Mouse (Mus musculus): ENCODE results near the gene Hps5. TPM values are rescaled to one million over a fixed set of nuclear protein-coding genes. Genes with fewer than 3 reads are reported as not detected.
A peak's percentile ranks its signal among the peaks of the same experiment; 100 is the strongest.

Gene Hps5
- polyA plus RNA-seq (2015; fragmentation: Nextera tagmentation; extraction: Ambion mirVana), result 6.4 and 7.0 TPM in 2 replicates

GRCm38 (mm10) chr7:46795287-46796205, at the start of gene Hps5, which contains the start of gene Gtf2h1:
Gene Hps5, minus strand, starts transcription at chr7:46796064.
Gene Gtf2h1, plus strand, starts transcription at chr7:46796103.
- Histone ChIP-seq H3K36me3 (ENCODE audit: control insufficient read depth, insufficient read depth, low read length) (no peaks in the 10 kb centered on the region), H3K4me2 (replicated peaks; ENCODE audit: low read depth) (peak within 1 kb of the TSS; percentile 69), H3K27ac (replicated peaks) (peak within 1 kb of the TSS; percentile 88), H3K4me3 (ENCODE audit: low read depth, low read length) (peak within 1 kb of the TSS; percentile 90), H3K27me3 (ENCODE audit: control insufficient read depth, insufficient read depth, low read length) (no peaks in the 10 kb centered on the region), H3K9ac (ENCODE audit: low read length) (peak within 1 kb of the TSS; percentile 94), H3K9me3 (ENCODE audit: control insufficient read depth, low read length) (no peaks in the 10 kb centered on the region), H3K4me1 (replicated peaks; ENCODE audit: control insufficient read depth, insufficient read depth) (no peaks in the 10 kb centered on the region)
- DNase-seq (ENCODE audit: low spot score) (peak; percentile 99), ATAC-seq (ENCODE audit: low FRiP score, low TSS enrichment) (peak; percentile 96)
- TF ChIP-seq EP300 (optimal IDR thresholded peaks at IDR 0.05) (no peak), CTCF (IDR thresholded peaks at IDR 0.05; ENCODE audit: low read depth) (no peak)
- WGBS, result under 1% methylated on average over 66 of the region's 75 CpGs

- ATAC-seq (ENCODE audit: low FRiP score, low TSS enrichment), result peak; percentile 92
- Histone ChIP-seq H3K27ac (replicated peaks) (peak overlapping the region; percentile 94), H3K4me1 (replicated peaks; ENCODE audit: control insufficient read depth, insufficient read depth) (peaks cover 5% of the 10 kb centered on the region; the same call in 1 of the 2 replicates), H3K4me2 (replicated peaks; ENCODE audit: low read depth) (peak overlapping the region; percentile 84), H3K4me3 (ENCODE audit: low read depth, low read length) (peak overlapping the region; percentile 78), H3K9me3 (ENCODE audit: control insufficient read depth, low read length) (no peaks in the 10 kb centered on the region), H3K9ac (ENCODE audit: low read length) (peak overlapping the region; percentile 84), H3K27me3 (ENCODE audit: control insufficient read depth, insufficient read depth, low read length) (no peaks in the 10 kb centered on the region), H3K36me3 (ENCODE audit: control insufficient read depth, insufficient read depth, low read length) (peaks cover 12% of the 10 kb centered on the region)
- peak; percentile 94 for DNase-seq (ENCODE audit: low spot score)
- under 1% methylated on average over 51 of the region's 51 CpGs for WGBS
- TF ChIP-seq CTCF (IDR thresholded peaks at IDR 0.05; ENCODE audit: low read depth) (no peak), EP300 (optimal IDR thresholded peaks at IDR 0.05) (no peak)
Observed at GRCm38 (mm10) chr7:46845211-46845977, 49.5 kb upstream of the Hps5 start.

GRCm38 (mm10) chr7:46843576-46843975, 47.7 kb upstream of the Hps5 start:
- Histone ChIP-seq H3K9me3 (ENCODE audit: control insufficient read depth, low read length) (no peaks in the 10 kb centered on the region), H3K27ac (replicated peaks) (no peak overlapping the region), H3K4me2 (replicated peaks; ENCODE audit: low read depth) (no peak overlapping the region), H3K4me3 (ENCODE audit: low read depth, low read length) (no peak overlapping the region), H3K4me1 (replicated peaks; ENCODE audit: control insufficient read depth, insufficient read depth) (peaks cover 5% of the 10 kb centered on the region; the same call in 1 of the 2 replicates), H3K27me3 (ENCODE audit: control insufficient read depth, insufficient read depth, low read length) (no peaks in the 10 kb centered on the region), H3K36me3 (ENCODE audit: control insufficient read depth, insufficient read depth, low read length) (0 out of 2 replicates have a peak, but pooled peaks cover 2% of the 10 kb centered on the region), H3K9ac (ENCODE audit: low read length) (no peak overlapping the region)
- ATAC-seq (ENCODE audit: low FRiP score, low TSS enrichment), result no peak
- no peak for DNase-seq (ENCODE audit: low spot score)
- TF ChIP-seq EP300 (optimal IDR thresholded peaks at IDR 0.05), result no peak
- no peak for TF ChIP-seq CTCF (IDR thresholded peaks at IDR 0.05; ENCODE audit: low read depth)
- 82% methylated on average over 4 of the region's 4 CpGs for WGBS

GRCm38 (mm10) chr7:46842278-46842677, 46.4 kb upstream of the Hps5 start:
- no peaks in the 10 kb centered on the region for H3K9me3 ChIP-seq (ENCODE audit: control insufficient read depth, low read length)
- no peak for TF ChIP-seq CTCF (IDR thresholded peaks at IDR 0.05; ENCODE audit: low read depth)
- no peak for TF ChIP-seq EP300 (optimal IDR thresholded peaks at IDR 0.05)
- H3K27ac ChIP-seq (replicated peaks), result no peak overlapping the region
- H3K36me3 ChIP-seq (ENCODE audit: control insufficient read depth, insufficient read depth, low read length), result no peaks in the 10 kb centered on the region
- no peak overlapping the region for H3K4me3 ChIP-seq (ENCODE audit: low read depth, low read length)
- DNase-seq (ENCODE audit: low spot score), result no peak
- no peak overlapping the region for H3K9ac ChIP-seq (ENCODE audit: low read length)
- H3K4me1 ChIP-seq (replicated peaks; ENCODE audit: control insufficient read depth, insufficient read depth), result peaks cover 5% of the 10 kb centered on the region; the same call in 1 of the 2 replicates
- WGBS, result 28% methylated on average over 5 of the region's 5 CpGs
- ATAC-seq (ENCODE audit: low FRiP score, low TSS enrichment), result no peak
- H3K4me2 ChIP-seq (replicated peaks; ENCODE audit: low read depth), result no peak overlapping the region
- H3K27me3 ChIP-seq (ENCODE audit: control insufficient read depth, insufficient read depth, low read length), result no peaks in the 10 kb centered on the region

GRCm38 (mm10) chr7:46840787-46841525, 45.1 kb upstream of the Hps5 start, which contains the start of gene Ldha:
Gene Ldha, plus strand, starts transcription at chr7:46841475.
- 36% methylated on average over 6 of the region's 6 CpGs for WGBS
- ATAC-seq (ENCODE audit: low FRiP score, low TSS enrichment), result no peak
- Histone ChIP-seq H3K9ac (ENCODE audit: low read length) (no peak within 1 kb of the TSS), H3K9me3 (ENCODE audit: control insufficient read depth, low read length) (no peaks in the 10 kb centered on the region), H3K4me2 (replicated peaks; ENCODE audit: low read depth) (no peak within 1 kb of the TSS), H3K4me1 (replicated peaks; ENCODE audit: control insufficient read depth, insufficient read depth) (peaks cover 5% of the 10 kb centered on the region; the same call in 1 of the 2 replicates), H3K4me3 (ENCODE audit: low read depth, low read length) (no peak within 1 kb of the TSS), H3K27ac (replicated peaks) (peak within 1 kb of the TSS; percentile 92), H3K36me3 (ENCODE audit: control insufficient read depth, insufficient read depth, low read length) (no peaks in the 10 kb centered on the region), H3K27me3 (ENCODE audit: control insufficient read depth, insufficient read depth, low read length) (no peaks in the 10 kb centered on the region)
- no peak for TF ChIP-seq CTCF (IDR thresholded peaks at IDR 0.05; ENCODE audit: low read depth)
- TF ChIP-seq EP300 (optimal IDR thresholded peaks at IDR 0.05), result no peak
- no peak for DNase-seq (ENCODE audit: low spot score)

All from stomach, postnatal 0 days (tissue).